Mouse (Mus musculus) liver, embryonic 16.5 days (tissue): ENCODE measurements at regions not wholly inside any gene's neighbourhood (a gene's known extent, or its start where the extent isn't known, plus 50 kb on each side); places are given as distances from the start of the nearest gene placed in this dataset.

Experiments
- ATAC-seq: fragments of 200-750 bp; cut with Nextera tagmentation; 2 replicates; pipeline ENCODE4 v1.8.0; 2017; ENCODE audit warnings: low read depth, mild to moderate bottlenecking, moderate number of reproducible peaks, moderate library complexity
- H3K27ac ChIP-seq: fragments of 300-500 bp; sonication (generic); 2 replicates; pipeline ENCODE4 v1.5.1; 2014; ENCODE audit warnings: mild to moderate bottlenecking, low read length
- H3K27me3 ChIP-seq: fragments of 300-500 bp; sonication (generic); 2 replicates; pipeline ENCODE4 v1.6.1; 2014; ENCODE audit warnings: low read depth, low read length, mixed read lengths; ENCODE audit not compliant: control insufficient read depth, insufficient read depth
- H3K36me3 ChIP-seq: fragments of 300-500 bp; sonication (generic); 2 replicates; pipeline ENCODE4 v1.6.1; 2014; ENCODE audit warnings: mild to moderate bottlenecking; ENCODE audit not compliant: control insufficient read depth, insufficient read depth
- H3K4me1 ChIP-seq: fragments of 300-500 bp; sonication (generic); 2 replicates; pipeline ENCODE4 v1.6.1; 2014; ENCODE audit warnings: low read depth, low read length, mixed read lengths; ENCODE audit not compliant: control insufficient read depth
- H3K4me2 ChIP-seq: fragments of 300-500 bp; sonication (generic); 2 replicates; pipeline ENCODE4 v1.6.1; 2014; ENCODE audit warnings: low read depth, low read length, mixed read lengths
- H3K4me3 ChIP-seq: fragments of 300-500 bp; sonication (generic); 2 replicates; pipeline ENCODE4 v1.5.1; 2014; ENCODE audit warnings: low read depth, mild to moderate bottlenecking, low read length
- H3K9ac ChIP-seq: fragments of 300-500 bp; sonication (generic); 2 replicates; pipeline ENCODE4 v1.6.1; 2014; ENCODE audit warnings: low read depth, low read length
- H3K9me3 ChIP-seq: fragments of 300-500 bp; sonication (generic); replicated peaks from 2 replicates; pipeline ENCODE4 v1.6.1; 2016; ENCODE audit warnings: low read length; ENCODE audit not compliant: control insufficient read depth
- WGBS: fragments of 180-500 bp; shearing (Covaris S2); extraction: QIAGEN DNeasy Blood & Tissue Kit; methylation state at CpG from one replicate; pipeline ENCODE4 v1.1.7; 2014; ENCODE audit not compliant: insufficient replicate concordance; 5-methylcytosine and 5-hydroxymethylcytosine counted together

DNA sequence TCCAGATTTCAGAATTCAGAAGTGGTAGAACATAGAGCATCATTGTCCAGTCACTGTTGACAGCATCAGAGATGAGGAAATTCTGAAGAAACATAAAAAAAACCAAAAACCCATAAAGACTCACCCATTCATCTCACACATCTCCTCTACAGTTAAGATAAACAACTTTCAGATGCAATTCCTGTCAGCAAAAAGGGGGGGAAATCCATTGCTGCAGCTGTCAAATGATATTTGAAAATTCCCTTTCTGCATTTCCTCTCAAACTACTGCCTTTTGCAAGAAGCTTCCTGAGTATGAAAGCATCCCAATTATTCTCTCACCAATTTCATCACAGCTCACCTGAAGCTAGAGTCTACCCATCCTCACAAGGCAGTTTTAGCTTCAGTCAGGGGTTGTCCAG is 177.1 kb upstream of the Serpine2 start:
- H3K4me1 ChIP-seq: peaks cover 6% of the 10 kb centered on the region
- no peak overlapping the region for H3K9ac ChIP-seq
- H3K4me3 ChIP-seq: no peak overlapping the region
- no peak for ATAC-seq
- H3K27me3 ChIP-seq: no peaks in the 10 kb centered on the region
- no peaks in the 10 kb centered on the region for H3K9me3 ChIP-seq
- no peaks in the 10 kb centered on the region for H3K36me3 ChIP-seq
- H3K4me2 ChIP-seq: no peak overlapping the region
- H3K27ac ChIP-seq: no peak overlapping the region

DNA sequence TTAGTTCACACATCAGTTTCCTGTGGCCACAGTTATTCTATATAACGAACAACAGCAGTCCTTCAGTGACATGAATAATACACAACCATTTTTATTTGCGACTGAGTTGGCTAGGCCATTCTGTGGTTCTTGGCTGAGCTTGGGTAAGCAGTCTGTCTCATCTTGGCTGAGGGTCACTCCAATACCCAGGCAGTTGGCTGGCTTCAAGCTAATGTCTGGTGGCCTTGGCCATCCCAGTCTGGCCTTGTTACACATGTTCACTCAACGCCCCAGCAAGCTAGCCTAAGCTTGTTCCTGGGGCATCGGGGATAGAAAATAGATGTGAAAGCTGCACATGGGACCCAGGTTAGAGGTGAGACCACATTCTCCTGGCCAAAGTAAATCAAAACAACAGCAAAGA is 175.5 kb upstream of the Serpine2 start:
- WGBS: 80% methylated on average over 4 of the region's 4 CpGs
- no peak for ATAC-seq
- Histone ChIP-seq H3K4me3 (no peak overlapping the region), H3K4me2 (no peak overlapping the region), H3K36me3 (no peaks in the 10 kb centered on the region), H3K4me1 (peaks cover 19% of the 10 kb centered on the region), H3K9ac (no peak overlapping the region), H3K27ac (no peak overlapping the region), H3K27me3 (no peaks in the 10 kb centered on the region), H3K9me3 (no peaks in the 10 kb centered on the region)

DNA sequence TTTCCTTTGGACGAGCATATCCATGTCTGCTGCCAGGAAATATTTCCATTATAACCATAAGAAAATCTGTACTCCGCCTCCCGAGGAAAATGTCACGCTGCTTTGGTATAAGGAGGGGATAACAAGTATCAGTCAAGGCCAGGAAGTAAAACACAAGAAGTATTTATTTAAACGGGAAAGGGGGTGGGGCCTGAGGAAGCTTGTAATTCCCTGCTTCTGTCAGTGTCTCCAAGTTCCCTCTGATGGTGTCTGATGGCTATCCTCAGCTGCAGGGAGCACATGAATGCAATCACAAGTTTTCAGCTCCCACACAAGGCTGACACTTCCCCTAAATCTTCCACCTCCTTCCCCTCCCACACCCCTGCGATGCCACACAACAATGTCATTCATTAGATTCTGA is 172.5 kb upstream of the Serpine2 start:
- Histone ChIP-seq H3K9me3 (no peaks in the 10 kb centered on the region), H3K27me3 (no peaks in the 10 kb centered on the region), H3K4me1 (peaks cover 40% of the 10 kb centered on the region), H3K9ac (no peak overlapping the region), H3K4me3 (no peak overlapping the region), H3K4me2 (no peak overlapping the region), H3K36me3 (no peaks in the 10 kb centered on the region), H3K27ac (no peak overlapping the region)
- WGBS: 45% methylated on average over 6 of the region's 6 CpGs
- ATAC-seq: no peak

DNA sequence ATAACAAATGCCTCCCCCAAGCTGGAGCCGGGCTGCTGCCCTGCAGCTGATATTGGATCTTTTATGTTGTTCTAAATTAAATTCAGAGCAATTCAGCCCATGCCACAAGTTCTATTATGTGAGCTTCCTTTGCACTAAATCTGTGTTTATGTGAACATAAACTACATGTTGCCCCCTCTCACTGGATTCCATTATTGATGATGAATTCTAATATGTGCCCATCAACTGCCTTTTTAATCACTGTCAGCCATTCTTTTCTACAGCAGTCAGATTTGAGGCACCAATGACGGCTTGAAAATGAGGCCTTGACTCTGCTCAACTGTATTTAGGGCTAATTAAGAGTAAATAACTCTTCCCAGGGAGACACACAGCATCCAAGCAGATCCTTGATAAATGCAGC is 172.1 kb upstream of the Serpine2 start:
- Histone ChIP-seq H3K36me3 (no peaks in the 10 kb centered on the region), H3K4me1 (peaks cover 42% of the 10 kb centered on the region), H3K4me2 (no peak overlapping the region), H3K27me3 (no peaks in the 10 kb centered on the region), H3K9me3 (no peaks in the 10 kb centered on the region), H3K9ac (no peak overlapping the region), H3K4me3 (no peak overlapping the region), H3K27ac (no peak overlapping the region)
- ATAC-seq: no peak
- WGBS: 41% methylated on average over 2 of the region's 2 CpGs

DNA sequence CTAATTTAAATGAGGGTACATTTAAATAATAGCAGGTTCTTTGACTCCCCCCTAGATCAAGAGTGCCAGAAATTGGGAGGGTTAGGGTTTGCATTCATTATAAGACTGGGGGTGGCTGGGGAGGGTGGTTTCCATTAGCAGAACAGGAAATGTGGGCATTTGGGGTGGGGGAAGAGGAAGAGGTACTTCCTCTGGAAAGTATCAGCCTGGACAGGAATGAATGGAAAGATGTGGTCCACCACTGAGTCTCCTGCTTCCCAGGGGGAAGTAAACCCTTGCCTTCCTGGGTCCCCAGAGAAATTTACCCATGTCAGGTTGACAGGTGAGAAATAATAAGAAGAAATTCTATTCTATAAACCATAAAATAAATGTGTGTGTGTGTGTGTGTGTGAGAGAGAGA is 171.5 kb upstream of the Serpine2 start:
- Histone ChIP-seq H3K27me3 (no peaks in the 10 kb centered on the region), H3K27ac (no peak overlapping the region), H3K9ac (no peak overlapping the region), H3K36me3 (no peaks in the 10 kb centered on the region), H3K9me3 (no peaks in the 10 kb centered on the region), H3K4me3 (no peak overlapping the region), H3K4me2 (no peak overlapping the region), H3K4me1 (peaks cover 42% of the 10 kb centered on the region)
- no peak for ATAC-seq

DNA sequence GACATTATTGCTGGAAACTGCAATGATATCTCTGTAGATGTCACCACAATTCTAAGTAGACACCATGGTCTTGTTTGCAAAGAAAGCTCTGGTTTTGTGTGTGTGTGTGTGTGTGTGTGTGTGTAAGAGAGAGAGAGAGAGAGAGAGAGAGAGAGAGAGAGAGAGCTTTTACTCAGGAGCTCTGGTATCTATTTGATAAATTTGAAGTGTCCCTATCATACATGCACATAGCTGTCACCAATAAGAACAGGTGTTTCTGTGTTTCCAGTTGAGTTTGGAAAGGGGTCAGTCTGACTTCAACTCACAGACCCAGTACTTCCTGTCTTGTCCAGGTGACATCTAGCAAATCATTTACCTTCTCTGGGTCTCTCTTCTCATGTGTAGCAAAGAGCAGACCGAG is 169.7 kb upstream of the Serpine2 start:
- ATAC-seq: peak; percentile 68
- Histone ChIP-seq H3K27me3 (no peaks in the 10 kb centered on the region), H3K9me3 (no peaks in the 10 kb centered on the region), H3K4me3 (peak overlapping the region; percentile 43), H3K9ac (peak overlapping the region; percentile 54), H3K4me1 (peaks cover 42% of the 10 kb centered on the region), H3K4me2 (peak overlapping the region; percentile 69), H3K27ac (peak overlapping the region; percentile 95), H3K36me3 (no peaks in the 10 kb centered on the region)
- WGBS: 55% methylated on average over 1 of the region's 1 CpGs

DNA sequence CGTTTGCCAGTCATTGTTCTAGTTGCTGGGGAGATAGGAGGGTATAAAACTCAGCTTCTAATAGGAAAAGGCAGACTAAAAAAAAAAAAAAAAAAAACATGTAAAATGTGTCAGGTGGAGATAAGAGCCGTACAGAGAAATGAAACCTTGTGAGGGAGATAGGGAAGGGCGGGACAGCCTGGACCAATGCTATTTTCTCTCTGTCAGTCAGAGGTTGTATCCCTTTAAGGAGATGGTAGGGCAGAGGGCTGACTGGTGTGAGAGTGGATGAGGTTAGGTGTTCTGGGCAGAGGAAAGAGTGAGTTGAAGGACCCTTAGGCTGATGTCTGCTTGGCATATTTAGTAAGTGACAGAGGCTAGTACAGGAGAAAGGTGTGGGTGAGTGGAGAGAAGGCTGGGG is 169.2 kb upstream of the Serpine2 start:
- WGBS: 20% methylated on average over 3 of the region's 3 CpGs
- Histone ChIP-seq H3K4me3 (peak overlapping the region; percentile 43), H3K9ac (peak overlapping the region; percentile 54), H3K36me3 (no peaks in the 10 kb centered on the region), H3K4me1 (peaks cover 42% of the 10 kb centered on the region), H3K4me2 (peak overlapping the region; percentile 69), H3K9me3 (no peaks in the 10 kb centered on the region), H3K27me3 (no peaks in the 10 kb centered on the region), H3K27ac (peak overlapping the region; percentile 95)
- peak; percentile 99 for ATAC-seq

DNA sequence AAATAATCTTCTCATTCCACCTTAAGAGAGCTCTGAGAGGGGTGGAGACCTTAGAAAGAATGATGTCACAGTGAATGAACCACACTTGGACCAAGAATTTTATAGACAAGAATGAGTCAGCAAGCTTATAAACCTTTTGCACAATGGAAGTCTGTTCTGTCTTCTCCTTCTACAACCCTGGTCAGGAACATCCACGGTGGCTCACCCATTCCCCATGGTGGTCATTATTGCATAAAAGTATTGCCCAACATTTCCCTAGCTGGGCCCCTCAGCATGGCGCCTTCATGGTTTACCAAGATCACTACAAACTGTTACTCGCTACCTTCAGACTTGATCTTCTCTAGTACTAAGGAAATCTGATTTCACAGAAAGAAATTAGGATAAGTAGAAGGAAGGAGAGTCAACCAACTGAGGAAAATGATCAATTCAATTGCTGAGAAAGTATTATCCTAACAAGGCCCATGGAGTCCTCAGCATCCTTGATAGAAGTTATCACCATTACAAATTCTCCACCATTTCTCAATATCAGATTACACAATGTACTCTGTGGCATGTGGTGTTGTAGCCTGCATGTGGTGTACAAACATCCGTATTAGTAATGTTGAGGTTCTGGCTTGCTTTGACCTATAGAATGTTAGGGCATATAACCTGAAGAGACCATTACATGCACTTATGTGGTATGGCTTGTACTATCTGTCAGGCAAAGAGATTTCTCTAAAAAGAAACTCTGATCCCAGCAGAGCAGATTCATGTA is 165.1 kb upstream of the Serpine2 start:
- H3K9me3 ChIP-seq: no peaks in the 10 kb centered on the region
- H3K9ac ChIP-seq: no peak overlapping the region
- H3K36me3 ChIP-seq: no peaks in the 10 kb centered on the region
- no peak overlapping the region for H3K4me2 ChIP-seq
- no peaks in the 10 kb centered on the region for H3K27me3 ChIP-seq
- no peak overlapping the region for H3K27ac ChIP-seq
- ATAC-seq: no peak
- H3K4me3 ChIP-seq: no peak overlapping the region
- H3K4me1 ChIP-seq: peaks cover 18% of the 10 kb centered on the region
- WGBS: 62% methylated on average over 4 of the region's 4 CpGs

DNA sequence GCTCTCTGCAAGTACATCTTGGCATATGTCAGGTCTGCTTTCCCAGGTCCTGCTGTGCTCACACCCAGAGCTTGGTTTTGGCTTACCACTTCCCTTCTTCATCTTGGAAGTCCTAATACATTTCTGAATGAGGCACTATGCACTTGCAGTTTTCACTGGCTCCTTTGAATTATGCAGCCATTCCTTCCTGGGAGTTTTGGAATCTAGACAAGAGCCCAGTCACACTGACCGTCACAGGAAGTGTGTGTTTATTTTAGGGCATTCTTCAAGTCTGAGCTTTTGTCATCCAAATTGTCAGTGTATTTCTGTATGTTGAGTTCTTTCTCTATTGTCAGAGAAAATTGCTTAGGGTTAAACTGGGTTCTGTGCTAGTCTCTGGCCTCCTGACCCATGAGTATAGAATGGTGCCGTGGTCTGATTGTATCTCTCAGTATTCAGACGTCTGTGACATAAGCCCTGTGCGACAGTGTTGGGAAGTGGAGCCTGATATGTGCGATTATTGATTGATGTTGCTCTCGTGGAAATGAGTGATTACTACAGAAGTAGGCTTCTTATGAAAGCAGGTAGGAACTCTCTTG is 162.6 kb upstream of the Serpine2 start:
- no peak overlapping the region for H3K27ac ChIP-seq
- H3K4me1 ChIP-seq: peaks cover 2% of the 10 kb centered on the region
- no peak for ATAC-seq
- H3K9ac ChIP-seq: no peak overlapping the region
- no peaks in the 10 kb centered on the region for H3K9me3 ChIP-seq
- no peaks in the 10 kb centered on the region for H3K36me3 ChIP-seq
- 46% methylated on average over 6 of the region's 6 CpGs for WGBS
- no peaks in the 10 kb centered on the region for H3K27me3 ChIP-seq
- H3K4me3 ChIP-seq: no peak overlapping the region
- H3K4me2 ChIP-seq: no peak overlapping the region
